Mouse (Mus musculus): ENCODE measurements around the gene H1f0.

Gene H1f0

DNA sequence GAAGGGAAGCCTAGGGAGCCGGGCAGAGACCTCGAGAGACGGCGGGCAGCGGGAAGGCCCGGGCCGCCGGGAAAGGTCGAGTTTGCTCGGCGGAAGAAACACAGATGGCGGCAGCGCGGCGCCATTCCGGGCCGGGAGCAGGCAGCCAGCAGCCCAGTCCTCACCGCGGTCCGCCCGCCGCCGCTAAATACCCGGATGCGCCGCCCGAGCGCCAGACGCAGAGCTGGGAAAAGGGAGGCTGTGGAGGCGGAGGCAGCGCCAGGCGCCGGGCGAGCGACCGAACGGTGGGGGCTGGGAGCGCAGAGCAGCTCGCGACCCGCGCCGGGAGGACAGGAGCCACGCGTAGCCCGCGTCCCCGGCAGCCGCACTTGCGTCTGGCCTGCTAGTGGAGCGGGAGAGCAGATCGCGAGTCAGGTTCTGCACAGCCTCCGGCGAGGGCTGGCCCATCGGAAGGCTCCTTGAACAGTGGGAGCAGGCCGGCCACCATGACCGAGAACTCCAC, at the start of gene H1f0:
TSS of gene H1f0 (plus strand) at position 214 of the 502 bp plus-strand sequence.
- DNase-seq (ENCODE audit: low read depth): peak; percentile 96

DNA sequence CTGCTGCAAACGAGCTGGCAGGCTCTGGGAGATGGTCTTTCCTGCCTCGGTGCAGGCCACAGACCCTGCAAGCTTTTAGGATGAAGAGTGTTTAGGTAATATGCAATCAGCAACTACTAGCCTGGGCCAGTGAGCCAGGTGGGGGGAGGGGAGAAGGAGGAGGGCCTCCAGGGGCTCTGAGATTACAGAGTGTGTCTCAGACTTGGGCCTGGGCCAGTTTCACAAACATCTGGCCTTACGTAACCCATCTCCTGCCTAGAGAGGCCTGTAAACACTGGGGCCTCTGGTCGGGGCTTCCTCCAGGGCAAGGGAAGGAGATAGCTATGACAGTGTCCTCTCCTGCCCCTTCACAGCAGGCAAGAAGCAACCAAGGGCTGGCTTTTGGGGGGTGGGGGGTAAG, 49.4 kb upstream of the H1f0 start:
- DNase-seq (ENCODE audit: low read depth): peak; percentile 99

DNA sequence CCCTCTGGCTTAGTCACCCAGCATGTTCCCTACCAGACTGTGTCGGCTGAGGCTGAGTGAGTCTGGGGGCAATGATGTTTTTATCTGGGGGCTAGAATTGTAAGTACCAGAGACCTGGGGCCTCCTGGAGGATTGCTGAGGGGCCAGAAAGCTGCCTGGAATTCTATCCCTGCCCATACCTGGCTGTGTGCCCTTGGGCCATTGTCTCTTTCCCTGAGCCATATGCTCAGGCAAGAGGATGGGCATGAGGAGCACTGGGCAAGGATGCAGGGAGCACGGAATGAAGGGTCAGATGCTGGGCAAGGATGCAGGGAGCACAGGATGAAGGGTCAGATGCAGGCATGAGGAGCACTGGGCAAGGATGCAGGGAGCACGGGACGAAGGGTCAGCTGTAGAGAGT, 48.2 kb upstream of the H1f0 start:
- no peak for DNase-seq (ENCODE audit: low read depth)

DNA sequence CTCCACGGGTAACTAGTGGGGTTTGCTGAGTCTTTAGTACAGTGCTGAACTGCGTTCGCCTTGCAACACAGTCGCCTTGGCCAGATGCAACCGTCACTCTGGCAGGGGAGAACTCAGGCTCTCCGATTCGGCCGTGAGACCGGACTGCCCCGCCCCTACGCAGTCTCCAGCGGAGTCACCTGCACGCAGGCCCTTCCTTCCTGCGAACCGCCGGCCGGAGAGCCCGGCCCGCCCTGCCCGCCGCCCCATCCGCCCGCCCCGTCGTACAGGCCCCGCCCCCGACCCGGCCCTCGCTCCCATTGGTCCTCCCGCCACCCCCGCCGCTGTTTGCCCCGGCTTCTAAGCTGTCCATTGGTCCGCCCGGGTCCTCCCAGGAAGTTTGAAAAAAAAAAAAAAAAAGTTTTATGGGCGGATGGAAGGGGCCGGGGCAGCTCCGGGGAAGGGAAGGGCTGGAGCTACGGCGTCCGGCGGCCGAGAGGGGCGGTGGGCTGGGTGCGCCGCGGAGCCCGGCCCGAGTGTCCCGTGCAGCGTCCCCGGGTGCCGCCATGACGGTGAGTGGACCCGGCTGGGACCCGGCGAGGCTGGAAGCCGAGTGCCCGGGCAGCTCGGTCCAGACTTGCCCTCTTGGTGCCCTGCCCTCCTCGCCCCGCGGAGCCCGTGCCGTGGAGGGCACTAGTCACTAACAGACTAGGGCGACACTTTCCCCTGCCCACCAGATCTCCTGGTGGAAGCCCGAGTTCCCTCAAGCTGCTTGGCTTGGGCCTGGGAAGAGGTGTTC, 45.4 kb upstream of the H1f0 start:
- DNase-seq (ENCODE audit: low read depth): peak; percentile 96

DNA sequence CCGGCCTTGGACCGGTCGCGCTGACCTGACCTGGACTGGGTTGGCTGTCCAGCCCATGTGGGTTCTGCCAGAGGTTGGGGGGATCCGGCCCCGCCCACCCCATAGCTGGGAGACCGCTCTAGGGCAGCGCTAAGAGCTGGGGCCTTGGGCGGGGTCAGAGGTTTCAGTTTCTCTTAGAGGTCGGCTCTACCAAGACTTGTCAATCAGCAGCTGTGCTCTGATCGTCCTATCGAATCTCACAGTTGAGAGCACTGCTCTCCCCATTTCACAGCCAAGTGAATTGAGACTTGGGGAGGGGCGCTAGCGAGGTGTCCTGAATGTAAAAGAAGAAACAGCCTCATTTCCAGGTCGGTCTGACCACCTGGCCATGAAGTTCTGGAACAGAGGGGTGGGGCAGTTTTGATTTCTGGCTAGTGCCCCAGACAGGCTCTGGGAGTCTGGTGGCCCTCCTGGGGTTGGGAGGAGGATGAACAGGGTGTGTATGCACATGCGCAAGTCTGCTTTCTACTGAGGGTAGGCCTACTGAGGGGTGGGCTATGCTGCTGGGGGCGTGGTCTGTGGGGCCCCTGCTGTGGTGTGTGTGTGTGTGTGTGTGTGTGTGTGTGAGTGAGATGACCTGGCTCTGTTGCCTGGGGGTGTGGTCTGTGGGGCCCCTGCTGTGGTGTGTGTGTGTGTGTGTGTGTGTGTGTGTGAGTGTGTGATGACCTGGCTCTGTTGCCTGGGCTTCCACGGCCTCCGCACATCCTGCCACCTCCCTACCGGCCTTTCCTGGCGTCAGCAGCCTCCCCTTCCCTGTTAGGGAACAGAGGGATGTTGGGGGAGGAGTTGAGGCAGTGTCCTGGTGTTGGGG, 44.6 kb upstream of the H1f0 start:
- DNase-seq (ENCODE audit: low read depth): peak; percentile 90

- no peak for DNase-seq (ENCODE audit: low read depth)
Observed at GRCm38 (mm10) chr15:78984286-78984778, 43.9 kb upstream of the H1f0 start.

- no peak for DNase-seq (ENCODE audit: low read depth)
Observed at GRCm38 (mm10) chr15:78986536-78987220, 41.6 kb upstream of the H1f0 start.

DNA sequence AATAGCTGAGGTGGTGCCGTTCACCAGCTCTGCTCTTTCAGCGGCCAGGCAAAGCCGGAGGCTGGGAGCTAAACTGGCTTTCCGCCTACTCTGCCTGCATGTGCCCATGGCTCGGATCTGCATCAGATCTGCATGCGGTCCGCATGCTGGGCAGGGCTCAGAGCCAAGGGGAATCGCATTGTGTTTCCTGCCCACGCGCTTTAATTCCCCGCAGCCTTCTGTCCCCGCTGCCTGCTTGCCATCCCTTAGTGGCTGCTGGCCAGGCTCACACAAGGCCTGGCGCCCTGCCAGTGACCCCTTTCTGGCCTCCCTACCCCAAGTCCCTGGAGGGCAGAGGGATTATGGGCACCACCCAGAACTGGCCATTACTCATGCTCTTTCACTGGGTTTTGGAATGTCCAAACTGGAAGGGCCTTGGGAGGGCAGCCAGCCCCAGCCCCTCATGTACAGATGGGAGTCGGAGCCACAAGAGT, 39.7 kb upstream of the H1f0 start:
- peak; percentile 97 for DNase-seq (ENCODE audit: low read depth)

GRCm38 (mm10) chr15:78989152-78990092, 38.8 kb upstream of the H1f0 start:
- DNase-seq (ENCODE audit: low read depth): no peak

- no peak for DNase-seq (ENCODE audit: low read depth)
Observed at GRCm38 (mm10) chr15:78990093-78990463, 38.2 kb upstream of the H1f0 start.

DNA sequence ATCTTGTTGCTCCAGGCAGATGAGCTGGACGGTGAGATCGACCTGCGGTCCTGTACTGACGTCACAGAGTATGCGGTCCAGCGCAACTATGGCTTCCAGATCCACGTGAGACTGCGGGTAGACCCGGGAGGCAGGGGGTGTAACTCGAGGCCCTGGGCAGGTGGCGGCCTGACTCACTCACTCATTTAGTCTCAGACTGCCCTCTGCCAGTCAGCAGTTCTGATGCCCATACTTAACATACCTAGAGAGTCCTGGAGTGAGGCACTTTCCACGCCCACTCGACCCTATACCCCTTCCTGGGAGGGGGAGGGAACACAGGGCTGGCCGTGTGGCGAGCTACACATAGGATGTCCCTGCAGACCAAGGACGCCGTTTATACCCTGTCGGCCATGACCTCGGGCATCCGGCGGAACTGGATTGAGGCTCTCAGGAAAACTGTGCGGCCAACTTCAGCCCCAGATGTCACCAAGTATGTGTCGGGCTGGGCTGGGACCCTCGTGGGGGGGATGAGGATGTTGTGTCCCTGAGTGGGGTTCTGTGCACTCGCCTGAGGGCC, 37.2 kb upstream of the H1f0 start:
- no peak for DNase-seq (ENCODE audit: low read depth)

- DNase-seq (ENCODE audit: low read depth): no peak
Observed at GRCm38 (mm10) chr15:78992235-78992634, 36.0 kb upstream of the H1f0 start.

DNA sequence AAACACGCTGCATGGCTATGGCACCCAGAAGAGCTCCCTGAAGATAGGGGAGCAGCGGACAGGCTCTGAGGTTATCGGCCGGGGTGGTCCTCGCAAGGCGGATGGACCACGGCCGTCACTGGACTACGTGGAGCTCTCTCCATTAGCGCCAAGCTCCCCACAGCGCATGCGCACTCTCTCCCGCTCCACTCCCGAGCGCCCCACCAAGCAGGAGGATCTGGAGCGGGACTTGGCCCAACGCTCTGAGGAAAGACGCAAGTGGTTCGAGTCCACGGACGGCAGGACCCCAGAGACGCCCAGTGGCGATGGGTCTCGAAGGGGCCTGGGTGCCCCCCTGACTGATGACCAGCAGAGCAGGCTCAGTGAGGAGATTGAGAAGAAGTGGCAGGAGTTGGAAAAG, 35.3 kb upstream of the H1f0 start:
- no peak for DNase-seq (ENCODE audit: low read depth)

DNA sequence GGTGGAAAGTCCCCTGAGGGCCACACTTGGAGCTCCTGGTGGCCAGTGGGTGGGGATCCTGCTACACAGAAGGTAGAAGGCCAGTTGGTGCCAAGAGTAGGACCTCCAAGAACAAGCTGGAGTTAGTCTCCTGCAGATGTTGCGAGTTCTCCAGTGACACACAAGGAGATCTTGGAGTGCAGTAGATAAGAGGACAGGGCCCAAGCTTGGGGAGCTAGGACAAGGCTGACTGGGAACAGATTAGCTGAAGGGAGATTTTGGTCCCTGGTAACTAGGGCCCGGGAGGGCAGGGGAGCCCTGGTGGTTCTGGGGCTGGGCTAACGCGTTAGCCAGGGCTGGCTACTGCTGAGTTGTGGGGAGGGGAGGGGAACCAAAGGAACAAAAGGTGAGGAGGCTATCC, 32.3 kb upstream of the H1f0 start:
- DNase-seq (ENCODE audit: low read depth): no peak

DNA sequence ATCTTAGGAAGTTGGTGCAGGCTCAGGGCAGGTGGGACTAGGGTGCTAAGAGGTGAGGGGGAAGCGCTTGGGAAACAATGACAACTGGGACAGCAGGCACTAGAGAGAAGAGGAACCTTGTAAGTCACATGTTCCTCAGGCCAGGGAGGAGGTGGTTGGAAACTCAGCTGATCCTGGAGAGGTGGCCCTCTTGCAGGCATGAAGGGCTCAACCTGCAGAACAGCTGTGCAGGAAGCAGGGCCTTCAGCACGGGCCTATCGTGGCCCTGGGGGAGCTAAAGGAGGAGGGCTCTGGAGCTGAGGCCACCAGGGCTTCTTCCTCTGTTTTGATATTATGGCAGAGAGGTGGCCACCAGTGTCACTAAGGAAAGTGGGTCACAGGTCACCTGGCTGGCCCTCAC, 31.6 kb upstream of the H1f0 start:
- no peak for DNase-seq (ENCODE audit: low read depth)

GRCm38 (mm10) chr15:78998348-78998747, 29.9 kb upstream of the H1f0 start:
- DNase-seq (ENCODE audit: low read depth): no peak

DNA sequence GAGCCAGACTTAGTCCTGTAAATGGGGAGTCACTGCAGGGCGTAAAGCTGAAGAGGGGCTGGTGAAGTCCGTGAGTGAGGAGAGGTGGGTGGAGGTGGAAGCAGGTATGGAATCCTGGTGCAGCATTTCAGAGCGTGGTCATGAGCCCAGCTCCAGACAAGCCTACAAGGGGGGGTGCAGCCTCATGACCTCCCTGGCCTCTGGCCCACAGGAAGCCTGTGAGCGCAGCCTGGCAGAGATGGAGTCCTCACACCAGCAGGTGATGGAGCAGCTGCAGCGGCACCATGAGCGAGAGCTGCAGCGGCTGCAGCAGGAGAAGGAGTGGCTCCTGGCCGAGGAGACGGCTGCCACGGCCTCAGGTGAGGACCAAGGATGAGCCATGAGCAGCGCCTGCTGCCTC, 28.7 kb upstream of the H1f0 start:
- DNase-seq (ENCODE audit: low read depth): no peak

- DNase-seq (ENCODE audit: low read depth): no peak
Observed at GRCm38 (mm10) chr15:79000357-79000791, 27.9 kb upstream of the H1f0 start.

GRCm38 (mm10) chr15:79001559-79001958, 26.7 kb upstream of the H1f0 start:
- DNase-seq (ENCODE audit: low read depth): no peak

- DNase-seq (ENCODE audit: low read depth): no peak
Observed at GRCm38 (mm10) chr15:79002036-79002435, 26.2 kb upstream of the H1f0 start.

- no peak for DNase-seq (ENCODE audit: low read depth)
Observed at GRCm38 (mm10) chr15:79003079-79003478, 25.2 kb upstream of the H1f0 start.

All from NIH3T3 (cell line).